Comparison of ENCODE assay signal across 22 mouse cellular contexts in the genomic region with DNA sequence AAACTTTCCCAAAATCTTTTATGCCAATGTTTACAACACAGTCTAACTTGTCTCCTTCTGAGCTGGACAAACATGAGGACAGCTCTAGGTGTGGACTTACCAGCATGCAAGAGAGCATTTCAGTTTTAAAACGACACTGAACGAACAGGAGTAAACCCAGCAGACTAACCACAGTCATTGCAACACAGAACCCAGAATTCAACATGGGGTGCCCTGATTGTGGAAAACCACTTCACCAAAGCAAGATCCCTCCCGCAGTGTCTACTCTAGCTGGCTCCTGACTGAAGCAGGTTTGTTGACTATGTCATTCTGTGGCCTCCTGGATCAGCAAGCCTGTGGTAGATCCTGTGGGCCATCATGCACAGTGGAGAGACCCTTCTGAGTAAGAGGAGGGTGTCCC. TPM values are rescaled to one million over a fixed set of nuclear protein-coding genes. Genes with fewer than 3 reads are reported as not detected.
DNase-seq lines count a peak whose midpoint lies in the region; ATAC-seq and TF ChIP-seq lines count a peak whose summit lies in the region.
"Had no signal": no experiment of that assay in that cellular context is flagged by ENCODE, and none has a peak within 500 bp of the region (broad histone marks: within the 10 kb centered on the region; RNA-seq: fewer than 3 reads in every experiment).

No protein-coding gene starts in this region.

- H3K36me3 ChIP-seq in lung, postnatal 0 days (ENCODE audit: insufficient read depth, low read length) = no peaks in the 10 kb centered on the region
- H3K36me3 ChIP-seq: G1E had no signal

- H3K4me2 ChIP-seq in lung, postnatal 0 days (replicated peaks; ENCODE audit: low read depth, low read length) = no peak overlapping the region

- WGBS in lung, postnatal 0 days = 61% methylated on average over 3 of the region's 3 CpGs

- TF ChIP-seq EP300 in lung, postnatal 0 days (IDR thresholded peaks at IDR 0.05) = no peak

- no peak overlapping the region for H3K27ac ChIP-seq in lung, postnatal 0 days (ENCODE audit: low read length)

- DNase-seq in heart, adult 8-10 months (ENCODE audit: low spot score) = no peak
- no peak for DNase-seq in lung, postnatal 0 days (ENCODE audit: low spot score)
- DNase-seq in cerebellum, adult 9-11 months = no peak
- DNase-seq: adrenal gland, adult 2 months; adrenal gland, adult 8-10 months; adrenal gland, postnatal 10 days; adrenal gland, postnatal 14 days; adrenal gland, postnatal 25 days; adrenal gland, postnatal 36 days; B cell, adult 2 months; cerebellum, adult 11 months; cerebellum, adult 11-12 months; cerebellum, adult 18-20 months had no signal

- no peak overlapping the region for H3K9ac ChIP-seq in lung, postnatal 0 days (replicated peaks; ENCODE audit: low read depth)

- no peaks in the 10 kb centered on the region for H3K27me3 ChIP-seq in lung, postnatal 0 days (replicated peaks; ENCODE audit: insufficient read depth, low read length)
- H3K27me3 ChIP-seq: CH12.LX, Patski had no signal

- H3K4me3 ChIP-seq in lung, postnatal 0 days (ENCODE audit: low read depth, low read length) = no peak overlapping the region

- H3K9me3 ChIP-seq in lung, postnatal 0 days (ENCODE audit: low read length) = no peaks in the 10 kb centered on the region

- peak; percentile 57 for ATAC-seq in common myeloid progenitor, adult 5-6 weeks (replicated peaks; ENCODE audit: low read depth, poor library complexity, severe bottlenecking)
- peak; percentile 67 for ATAC-seq in granulocyte monocyte progenitor cell, adult 5-6 weeks (replicated peaks; ENCODE audit: poor library complexity, severe bottlenecking)
- peak; percentile 70 for ATAC-seq in megakaryocyte progenitor cell, adult 5-6 weeks (replicated peaks; ENCODE audit: poor library complexity)
- no peak for ATAC-seq in lung, postnatal 0 days
- ATAC-seq: activated CD4-positive, CD25-positive, alpha-beta regulatory T cell, adult 4 months; CD4-positive, CD25-positive, alpha-beta regulatory T cell, adult 4 months; Patski had no signal

- no peak for TF ChIP-seq CTCF in lung, postnatal 0 days (IDR thresholded peaks at IDR 0.05)

- H3K4me1 ChIP-seq in lung, postnatal 0 days (ENCODE audit: insufficient read depth, low read depth, low read length) = no peaks in the 10 kb centered on the region

RNA-seq across cellular contexts. Expression of a gene that starts 19.9 kb away (rescaled TPM):
- total RNA-seq in common myeloid progenitor, adult 5-6 weeks (2017) = 0.14 TPM in 1 of 2 replicates, not detected in the other
- 0.15 TPM in 1 of 2 replicates, not detected in the other for total RNA-seq in granulocyte monocyte progenitor cell, adult 5-6 weeks (2014; fragmentation: Nextera tagmentation)
- 0.36 and 0.52 TPM in 2 replicates for total RNA-seq in granulocyte monocyte progenitor cell, adult 5-6 weeks (2017)
- 0.22 TPM in 2 replicates for total RNA-seq in megakaryocyte progenitor cell, adult 5-6 weeks (2015)
- not detected in 2 replicates for total RNA-seq in megakaryocyte progenitor cell, adult 5-6 weeks (2017)
- total RNA-seq in heart, adult 8-10 months (2022) = 100 to 1,000 TPM in 1 of 4 experiments, 10 to 100 TPM in 3; 82.4 to 102 (median 88.8) TPM
- polyA plus RNA-seq in lung, postnatal 0 days (2015; fragmentation: Nextera tagmentation; extraction: Ambion mirVana) = 35.9 and 42.3 TPM in 2 replicates
- total RNA-seq: CH12.LX, MEL had no signal
- polyA plus RNA-seq: activated CD4-positive, CD25-positive, alpha-beta regulatory T cell, adult 4 months; CD4-positive, CD25-positive, alpha-beta regulatory T cell, adult 4 months; G1E had no signal

Comparison
In these comparisons a context has a peak if more than half of its experiments do, and no peak if none do; other contexts are left out.
1. RNA of a gene that starts 19.9 kb away (total RNA-seq): 82.4 to 102 TPM in heart, adult 8-10 months; 0.15 to 0.52 TPM in granulocyte monocyte progenitor cell, adult 5-6 weeks, 0.22 TPM in megakaryocyte progenitor cell, adult 5-6 weeks and 0.14 TPM in common myeloid progenitor, adult 5-6 weeks; every median in the first group is over 10 times any median in the second.